Mouse (Mus musculus) liver, adult 2 months (tissue): ENCODE measurements around the gene Sf3b2.

Experiments
- CTCF ChIP-seq: fragments of 200-500 bp; IDR thresholded peaks from 2 replicates; pipeline ENCODE4 v1.5.1; 2011; ENCODE audit warnings: low read depth, low read length, control low read depth
- POLR2A ChIP-seq: fragments of 200-500 bp; IDR thresholded peaks from 2 replicates; pipeline ENCODE4 v1.6.1; 2011; ENCODE audit warnings: low read length, control low read depth; ENCODE audit not compliant: insufficient read depth; ENCODE audit errors: extremely low read depth

- TF ChIP-seq CTCF (no peak), POLR2A (no peak)
Measured at GRCm38 (mm10) chr19:5277140-5277539, 18.1 kb downstream of the Sf3b2 start.
